Mouse (Mus musculus) heart, embryonic 16.5 days (tissue): ENCODE results near the gene Hadhb. TPM values are rescaled to one million over a fixed set of nuclear protein-coding genes. Genes with fewer than 3 reads are reported as not detected.

Experiments used
- ATAC-seq: fragments of 200-750 bp; cut with Nextera tagmentation; replicated peaks from 2 replicates; pipeline ENCODE4 v1.8.0; 2017; ENCODE audit warnings: moderate number of reproducible peaks; ENCODE audit not compliant: insufficient read depth, low FRiP score; ENCODE audit errors: extremely low read depth
- H3K27ac ChIP-seq: fragments of 300-500 bp; sonication (generic); 2 replicates; pipeline ENCODE4 v1.5.1; 2014; ENCODE audit warnings: mild to moderate bottlenecking, low read length, control low read depth, moderate library complexity
- H3K27me3 ChIP-seq: fragments of 300-500 bp; sonication (generic); 2 replicates; pipeline ENCODE4 v1.6.1; 2014; ENCODE audit warnings: low read length, mixed read lengths; ENCODE audit not compliant: control insufficient read depth, insufficient read depth
- H3K36me3 ChIP-seq: fragments of 300-500 bp; sonication (generic); 2 replicates; pipeline ENCODE4 v1.6.1; 2014; ENCODE audit not compliant: control insufficient read depth, insufficient read depth
- H3K4me1 ChIP-seq: fragments of 300-500 bp; sonication (generic); 2 replicates; pipeline ENCODE4 v1.6.1; 2014; ENCODE audit warnings: low read length, mixed read lengths; ENCODE audit not compliant: control insufficient read depth, insufficient read depth
- H3K4me2 ChIP-seq: fragments of 300-500 bp; sonication (generic); 2 replicates; pipeline ENCODE4 v1.6.1; 2014; ENCODE audit warnings: low read depth, mild to moderate bottlenecking, control low read depth, low read length
- H3K4me3 ChIP-seq: fragments of 300-500 bp; sonication (generic); 2 replicates; pipeline ENCODE4 v1.5.1; 2014; ENCODE audit warnings: mild to moderate bottlenecking, control low read depth, low read length
- H3K9ac ChIP-seq: fragments of 300-500 bp; sonication (generic); 2 replicates; pipeline ENCODE4 v1.6.1; 2014; ENCODE audit warnings: low read length, control low read depth
- H3K9me3 ChIP-seq: fragments of 300-500 bp; sonication (generic); replicated peaks from 2 replicates; pipeline ENCODE4 v1.6.1; 2016; ENCODE audit warnings: low read length; ENCODE audit not compliant: control insufficient read depth
- WGBS: fragments of 180-500 bp; shearing (Covaris S2); extraction: QIAGEN DNeasy Blood & Tissue Kit; methylation state at CpG from one replicate; pipeline ENCODE4 v1.1.7; 2014; 5-methylcytosine and 5-hydroxymethylcytosine counted together
- polyA plus RNA-seq: library from polyadenylated mRNA; unstranded; fragments of >200 nt; fragmentation: Nextera tagmentation; extraction: Ambion mirVana; gene quantifications from 2 replicates; pipeline ENCODE4 v1.2.1, GENCODE M21; 2015

The Hadhb gene
- polyA plus RNA-seq, 1 experiment from 2014 or later: 490 TPM

DNA sequence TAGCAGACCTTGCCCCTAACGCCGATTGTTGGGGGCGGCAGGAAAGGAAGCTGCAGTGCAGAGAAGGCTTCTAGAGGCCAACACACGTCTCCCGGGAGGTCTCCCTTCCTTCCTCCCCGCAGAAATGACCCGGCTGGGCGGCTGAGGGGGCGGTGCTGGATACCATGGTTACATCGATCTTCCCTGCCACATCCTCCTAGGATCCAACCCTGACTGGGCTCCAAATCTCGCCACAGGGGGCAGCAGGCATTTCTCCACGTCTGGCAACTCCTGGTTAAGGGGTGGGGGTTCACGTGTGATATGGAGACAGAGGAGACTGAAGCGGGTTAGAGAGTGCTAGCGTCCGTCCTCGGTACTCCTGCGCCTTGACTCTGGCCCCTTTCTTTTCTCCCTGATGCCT, 43.9 kb upstream of the Hadhb start:
- H3K9ac ChIP-seq: no peak overlapping the region
- peaks cover 21% of the 10 kb centered on the region for H3K4me1 ChIP-seq
- no peak for ATAC-seq
- no peak overlapping the region for H3K27ac ChIP-seq
- WGBS: 1% methylated on average over 18 of the region's 18 CpGs
- peaks cover 68% of the 10 kb centered on the region for H3K27me3 ChIP-seq
- H3K4me3 ChIP-seq: peak overlapping the region; percentile 1
- no peaks in the 10 kb centered on the region for H3K36me3 ChIP-seq
- peak overlapping the region; percentile 52 for H3K4me2 ChIP-seq
- no peaks in the 10 kb centered on the region for H3K9me3 ChIP-seq

DNA sequence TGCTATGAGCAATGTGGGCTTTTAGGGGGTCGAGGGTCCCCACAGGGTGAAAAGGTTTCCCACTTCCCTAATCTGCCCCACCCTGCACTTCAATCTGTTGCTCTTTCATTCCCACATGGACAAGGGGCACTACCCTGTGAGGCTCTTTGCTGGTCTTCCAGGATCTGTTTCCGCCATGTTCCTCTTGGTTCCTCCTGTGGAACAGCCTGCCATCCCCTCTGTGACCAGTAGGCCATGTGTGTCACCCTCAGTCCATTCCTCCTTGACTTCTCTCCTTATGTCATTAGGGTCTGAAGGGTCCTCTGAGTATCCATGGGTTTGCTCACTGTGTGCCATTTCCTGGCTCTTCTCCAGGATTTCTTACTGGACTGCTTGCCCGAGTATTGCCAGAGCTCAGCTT, 43.3 kb upstream of the Hadhb start:
- peaks cover 21% of the 10 kb centered on the region for H3K4me1 ChIP-seq
- H3K4me2 ChIP-seq: no peak overlapping the region
- no peak for ATAC-seq
- WGBS: 63% methylated on average over 3 of the region's 3 CpGs
- no peaks in the 10 kb centered on the region for H3K9me3 ChIP-seq
- no peaks in the 10 kb centered on the region for H3K36me3 ChIP-seq
- no peak overlapping the region for H3K9ac ChIP-seq
- H3K27me3 ChIP-seq: peaks cover 61% of the 10 kb centered on the region
- no peak overlapping the region for H3K27ac ChIP-seq
- no peak overlapping the region for H3K4me3 ChIP-seq

DNA sequence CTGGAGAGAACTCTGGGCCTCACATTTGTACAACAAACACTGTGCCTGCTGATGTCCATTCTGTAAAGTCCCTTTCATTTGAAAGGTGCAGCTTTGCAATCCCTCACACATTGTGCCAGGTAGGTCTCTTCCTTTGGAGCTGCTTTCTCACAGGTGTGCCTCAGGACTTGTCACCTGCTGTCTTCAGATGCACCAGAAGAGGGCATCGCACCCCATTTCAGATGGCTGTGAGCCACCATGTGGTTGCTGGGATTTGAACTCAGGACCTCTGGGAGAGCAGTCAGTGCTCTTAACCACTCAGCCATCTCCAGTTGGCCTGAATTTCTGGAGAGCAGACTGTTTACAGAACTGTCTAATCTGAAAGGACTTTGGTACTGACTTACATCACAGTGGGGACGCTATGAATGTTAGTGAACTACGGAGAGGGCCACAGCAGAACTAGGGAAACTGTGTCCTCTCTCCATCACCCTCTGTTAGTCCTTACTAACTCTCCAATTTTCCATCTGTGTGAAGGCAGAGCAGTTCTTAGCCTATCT, 42.4 kb upstream of the Hadhb start:
- no peaks in the 10 kb centered on the region for H3K36me3 ChIP-seq
- 82% methylated on average over 3 of the region's 3 CpGs for WGBS
- H3K27ac ChIP-seq: no peak overlapping the region
- H3K4me2 ChIP-seq: no peak overlapping the region
- no peak overlapping the region for H3K9ac ChIP-seq
- peaks cover 21% of the 10 kb centered on the region for H3K4me1 ChIP-seq
- no peak for ATAC-seq
- H3K27me3 ChIP-seq: peaks cover 53% of the 10 kb centered on the region
- no peaks in the 10 kb centered on the region for H3K9me3 ChIP-seq
- no peak overlapping the region for H3K4me3 ChIP-seq

DNA sequence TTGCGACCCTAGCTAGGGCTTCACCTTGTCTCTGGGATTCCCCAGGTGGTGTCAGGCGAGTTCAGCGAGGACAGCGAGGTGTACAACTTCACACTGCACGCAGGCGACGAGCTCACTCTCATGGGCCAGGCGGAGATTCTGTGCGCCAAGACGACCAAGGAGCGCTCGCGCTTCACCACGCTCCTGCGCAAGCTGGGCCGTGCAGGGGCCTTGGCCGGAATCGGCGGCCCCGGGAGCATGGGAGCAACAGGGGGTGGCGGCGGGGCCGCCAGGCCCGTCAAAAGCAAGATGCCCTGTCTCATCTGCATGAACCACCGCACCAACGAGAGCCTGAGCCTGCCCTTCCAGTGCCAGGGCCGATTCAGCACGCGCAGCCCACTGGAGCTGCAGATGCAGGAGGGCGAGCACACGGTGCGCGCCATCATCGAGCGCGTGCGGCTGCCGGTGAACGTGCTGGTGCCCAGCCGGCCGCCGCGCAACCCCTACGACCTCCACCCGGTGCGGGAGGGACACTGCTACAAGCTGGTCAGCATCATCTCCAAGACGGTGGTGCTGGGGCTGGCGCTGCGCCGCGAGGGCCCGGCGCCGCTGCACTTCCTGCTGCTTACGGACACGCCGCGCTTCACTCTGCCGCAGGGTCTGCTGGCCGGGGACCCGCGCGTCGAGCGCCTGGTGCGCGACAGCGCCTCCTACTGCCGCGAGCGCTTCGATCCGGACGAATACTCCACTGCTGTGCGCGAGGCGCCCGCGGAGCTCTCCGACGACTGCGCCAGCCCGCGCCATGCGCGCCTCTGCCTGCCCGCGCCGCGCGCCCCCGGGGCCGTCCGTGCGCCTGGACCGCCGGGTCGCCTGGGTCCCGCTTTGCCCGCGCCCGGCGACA, 40.9 kb upstream of the Hadhb start:
- H3K4me2 ChIP-seq: peak overlapping the region; percentile 98

DNA sequence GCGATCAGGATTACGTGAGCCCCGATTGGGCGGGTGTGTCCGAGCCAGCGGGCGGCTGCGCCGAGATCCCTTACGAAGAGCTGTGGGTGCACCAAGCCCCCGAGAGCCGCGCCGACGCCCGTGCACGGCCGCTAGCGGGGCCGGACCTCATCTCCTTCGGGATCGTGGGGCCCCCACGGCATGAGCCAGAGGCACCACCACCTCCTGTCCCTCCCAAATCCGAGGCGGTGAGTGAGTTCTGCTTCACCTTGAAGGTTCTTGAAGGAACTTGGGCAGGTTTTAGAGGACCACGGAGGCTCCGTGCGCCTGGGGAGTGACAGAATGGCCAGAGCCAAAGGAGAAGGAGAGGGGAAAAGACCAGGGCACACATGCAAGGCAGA, 40.3 kb upstream of the Hadhb start:
- Histone ChIP-seq H3K4me1 (peaks cover 21% of the 10 kb centered on the region), H3K4me3 (peak overlapping the region; percentile 65), H3K27ac (no peak overlapping the region), H3K4me2 (peak overlapping the region; percentile 98), H3K9ac (peak overlapping the region; percentile 73), H3K27me3 (peaks cover 37% of the 10 kb centered on the region), H3K36me3 (peaks cover 15% of the 10 kb centered on the region), H3K9me3 (no peaks in the 10 kb centered on the region)
- peak; percentile 23; the same call in 1 of the 2 replicates for ATAC-seq
- 1% methylated on average over 28 of the region's 28 CpGs for WGBS

More for the DNA sequence above, 40.9 kb upstream of the Hadhb start:
- Histone ChIP-seq H3K4me3 (peak overlapping the region; percentile 65), H3K9me3 (no peaks in the 10 kb centered on the region), H3K27ac (no peak overlapping the region), H3K27me3 (peaks cover 42% of the 10 kb centered on the region), H3K9ac (peak overlapping the region; percentile 73), H3K36me3 (peaks cover 9% of the 10 kb centered on the region), H3K4me1 (peaks cover 21% of the 10 kb centered on the region)
- WGBS: under 1% methylated on average over 103 of the region's 103 CpGs
- peak; percentile 83 for ATAC-seq

DNA sequence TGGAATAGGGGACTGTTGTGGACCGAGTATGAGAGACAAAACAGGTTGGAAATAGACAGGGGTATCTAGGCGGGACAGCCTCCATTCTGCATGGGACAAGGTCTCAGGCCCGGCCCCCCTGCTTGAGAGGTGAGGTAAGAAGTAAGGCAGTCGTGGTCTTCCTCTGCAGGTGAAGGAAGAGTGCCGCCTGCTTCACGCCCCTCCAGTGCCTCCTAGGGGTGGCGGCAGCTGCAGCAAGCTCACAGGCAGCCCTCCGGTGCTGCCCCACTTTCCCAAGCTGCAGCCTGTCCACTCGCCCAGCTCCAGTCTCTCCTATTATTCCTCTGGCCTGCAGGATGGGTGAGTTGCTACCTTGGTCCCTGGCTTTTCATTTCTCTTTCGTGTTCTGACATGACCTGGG, 39.3 kb upstream of the Hadhb start:
- Histone ChIP-seq H3K36me3 (peaks cover 25% of the 10 kb centered on the region), H3K9me3 (no peaks in the 10 kb centered on the region), H3K9ac (no peak overlapping the region), H3K4me3 (no peak overlapping the region), H3K4me1 (peaks cover 16% of the 10 kb centered on the region), H3K27ac (no peak overlapping the region), H3K27me3 (peaks cover 32% of the 10 kb centered on the region), H3K4me2 (no peak overlapping the region)
- ATAC-seq: no peak
- 37% methylated on average over 10 of the region's 10 CpGs for WGBS

DNA sequence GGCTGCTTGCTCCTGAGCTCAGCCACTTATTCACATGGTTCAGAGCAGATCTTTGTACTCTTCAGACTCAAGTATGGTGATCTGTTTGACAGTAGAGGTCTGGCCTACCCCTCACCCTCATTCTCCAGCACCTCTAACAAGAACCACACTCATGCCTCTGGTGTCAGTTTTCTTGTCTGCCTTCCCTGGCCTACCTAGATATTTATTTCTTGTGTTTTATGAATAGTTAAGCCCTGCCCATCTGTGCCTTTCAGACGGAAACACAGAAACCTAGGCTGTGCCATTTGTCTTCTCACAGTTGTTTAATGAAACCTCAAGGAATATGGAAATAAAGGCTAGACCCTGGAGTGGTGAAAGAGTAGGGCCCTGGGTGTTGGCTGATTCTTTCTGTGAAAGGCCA, 37.0 kb upstream of the Hadhb start:
- Histone ChIP-seq H3K9me3 (no peaks in the 10 kb centered on the region), H3K4me1 (peaks cover 9% of the 10 kb centered on the region), H3K4me3 (no peak overlapping the region), H3K4me2 (no peak overlapping the region), H3K27ac (no peak overlapping the region), H3K9ac (no peak overlapping the region), H3K36me3 (peaks cover 46% of the 10 kb centered on the region), H3K27me3 (peaks cover 17% of the 10 kb centered on the region)
- ATAC-seq: no peak
- 93% methylated on average over 1 of the region's 1 CpGs for WGBS

DNA sequence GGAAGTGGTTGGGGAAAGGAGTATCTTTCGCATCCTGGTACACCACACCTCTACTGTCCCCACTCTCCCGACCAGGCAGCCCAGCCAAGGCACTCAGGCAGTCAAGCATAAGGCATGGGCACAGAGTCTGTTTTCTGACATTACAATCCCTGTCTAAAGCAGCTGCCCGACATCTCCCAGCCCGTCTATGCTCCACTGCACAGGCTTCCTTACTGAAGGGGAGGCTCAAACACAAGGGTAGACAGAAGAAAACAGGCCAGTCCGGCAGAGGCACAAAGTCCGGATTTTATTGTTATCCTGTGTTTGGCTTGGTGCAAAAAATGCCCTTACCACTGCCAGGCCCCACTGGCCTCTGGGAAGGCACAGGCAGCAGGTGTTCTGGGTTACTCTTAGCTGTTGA, 35.9 kb upstream of the Hadhb start:
- H3K9ac ChIP-seq: no peak overlapping the region
- H3K36me3 ChIP-seq: peaks cover 55% of the 10 kb centered on the region
- no peak overlapping the region for H3K4me2 ChIP-seq
- 85% methylated on average over 6 of the region's 6 CpGs for WGBS
- no peak overlapping the region for H3K27ac ChIP-seq
- no peak overlapping the region for H3K4me3 ChIP-seq
- ATAC-seq: no peak
- peaks cover 3% of the 10 kb centered on the region for H3K4me1 ChIP-seq
- H3K9me3 ChIP-seq: no peaks in the 10 kb centered on the region
- H3K27me3 ChIP-seq: peaks cover 5% of the 10 kb centered on the region

DNA sequence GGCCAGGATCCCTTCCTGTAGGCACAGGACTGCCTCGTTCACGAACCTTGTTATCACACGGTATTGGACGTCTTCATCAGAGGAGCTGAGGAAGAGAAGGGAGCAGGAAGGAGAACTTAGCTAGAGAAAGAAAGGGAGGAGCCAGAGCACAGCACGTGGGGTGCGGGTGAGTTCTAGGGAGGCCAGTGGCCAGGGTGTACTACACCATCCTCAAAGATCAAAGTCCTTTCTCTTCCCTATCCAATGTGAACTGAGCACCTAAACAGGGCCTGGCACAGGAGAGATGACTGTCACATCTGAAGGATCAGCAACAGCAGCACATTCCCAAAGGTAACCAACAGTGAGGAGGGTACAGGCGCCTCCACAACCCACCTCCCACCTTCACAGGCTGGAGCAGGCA, 34.9 kb upstream of the Hadhb start:
- no peak overlapping the region for H3K4me2 ChIP-seq
- no peaks in the 10 kb centered on the region for H3K4me1 ChIP-seq
- no peaks in the 10 kb centered on the region for H3K9me3 ChIP-seq
- ATAC-seq: no peak
- peaks cover 64% of the 10 kb centered on the region for H3K36me3 ChIP-seq
- H3K27ac ChIP-seq: no peak overlapping the region
- 0 out of 2 replicates have a peak, but pooled peaks cover 2% of the 10 kb centered on the region for H3K27me3 ChIP-seq
- no peak overlapping the region for H3K4me3 ChIP-seq
- H3K9ac ChIP-seq: no peak overlapping the region
- 80% methylated on average over 7 of the region's 7 CpGs for WGBS
